Mouse (Mus musculus): ENCODE measurements around the gene Mia2.

DNA sequence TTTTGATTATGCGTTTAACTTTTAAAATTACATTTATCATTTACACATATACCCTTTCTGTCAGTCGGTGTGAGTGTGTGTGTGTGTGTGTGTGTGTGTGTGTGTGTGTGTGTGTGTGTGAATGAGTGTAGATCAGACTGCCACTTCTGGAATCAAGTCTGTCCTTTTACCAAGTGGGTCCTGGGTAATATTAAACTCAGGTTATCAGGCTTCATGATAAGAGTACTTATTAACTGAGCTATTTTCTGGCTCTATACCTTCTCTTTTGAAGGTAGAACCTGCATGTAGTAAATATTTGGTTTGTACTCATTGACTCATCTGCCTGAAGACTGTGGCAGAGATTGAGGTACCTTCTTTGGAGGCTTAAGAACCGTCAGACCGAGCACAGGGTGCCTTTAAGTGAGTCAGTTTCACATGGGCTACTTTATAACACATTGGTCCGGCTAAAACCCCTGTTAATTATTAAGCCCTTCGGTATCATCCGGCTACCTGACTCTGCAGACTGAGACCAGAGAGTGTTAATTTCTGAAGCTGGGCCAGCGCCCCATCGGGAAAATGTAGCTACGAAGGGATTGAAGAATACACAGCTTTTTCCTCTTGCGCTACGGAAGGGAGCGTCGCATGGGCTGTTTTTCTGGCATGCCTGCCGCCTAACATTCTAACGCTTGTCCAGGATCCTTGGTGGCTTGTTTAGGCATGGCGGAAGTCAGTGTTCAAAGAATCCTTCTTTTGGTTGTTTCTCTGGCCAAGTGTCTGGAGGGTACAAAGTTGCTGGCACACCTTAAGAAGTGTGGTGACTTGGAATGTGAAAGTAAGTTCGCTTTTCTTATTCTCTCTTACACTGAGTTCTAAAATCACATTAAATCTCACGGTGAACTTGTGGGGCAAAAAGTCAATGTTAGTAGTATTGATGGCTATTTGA lies at the start of gene Mia2:
- no peak for TF ChIP-seq CTCF (IDR thresholded peaks at IDR 0.05; ENCODE audit: insufficient read depth, low read depth, low read length)
- no peak for TF ChIP-seq POLR2A (IDR thresholded peaks at IDR 0.05; ENCODE audit: insufficient read depth, low read depth, low read length)

Data from olfactory bulb, adult 2 months (tissue).